Mouse (Mus musculus) macrophage (primary cell): Measurements from ENCODE around the gene March4. TPM values are rescaled to one million over a fixed set of nuclear protein-coding genes. Genes with fewer than 3 reads are reported as not detected.

Experiments
- H3K27ac ChIP-seq: fragments of 350-480 bp; formaldehyde crosslinking; 2 replicates; pipeline ENCODE4 v1.9.0; 2021
- H3K36me3 ChIP-seq: fragments of 350-480 bp; formaldehyde crosslinking; 2 replicates; pipeline ENCODE4 v1.9.0; 2021; ENCODE audit errors: inconsistent target
- H3K4me3 ChIP-seq: fragments of 350-480 bp; formaldehyde crosslinking; 2 replicates; pipeline ENCODE4 v1.9.0; 2021; ENCODE audit errors: inconsistent target
- H3K79me2 ChIP-seq: fragments of 350-480 bp; formaldehyde crosslinking; 2 replicates; pipeline ENCODE4 v1.9.0; 2021; ENCODE audit errors: inconsistent target
- WGBS: methylation state at CpG from one replicate; pipeline ENCODE4 v1.1.7; 2026; ENCODE audit warnings: inconsistent platforms; ENCODE audit not compliant: missing documents; 5-methylcytosine and 5-hydroxymethylcytosine counted together
- polyA plus RNA-seq: library from polyadenylated mRNA; stranded (reverse); fragments of 250-400 nt; gene quantifications from 3 replicates; pipeline ENCODE4 v1.2.4, GENCODE M21; 2018; ENCODE audit warnings: inconsistent platforms

March4 gene
- polyA plus RNA-seq, 1 experiment from 2014 or later, result not detected

DNA sequence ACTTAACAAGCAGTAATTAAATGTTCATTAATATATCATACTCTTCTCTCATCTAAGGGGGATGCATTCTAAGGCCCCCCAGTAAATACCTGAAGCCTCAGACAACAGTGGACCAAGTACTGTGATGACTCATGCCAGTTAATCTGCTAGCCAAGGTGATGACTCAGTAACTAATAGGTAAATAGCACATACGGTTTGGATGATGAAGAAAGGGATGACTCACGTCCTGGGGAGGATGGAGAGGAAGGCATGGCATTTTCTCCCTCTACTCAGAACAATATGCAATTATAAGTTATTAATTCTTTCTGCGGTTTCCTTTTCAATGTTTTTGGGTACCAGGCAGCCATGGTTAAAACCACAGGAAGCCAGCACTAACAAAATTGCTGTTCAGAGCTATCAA lies 87.0 kb downstream of the March4 start:
- Histone ChIP-seq H3K36me3 (no peaks in the 10 kb centered on the region), H3K4me3 (no peak overlapping the region), H3K27ac (no peak overlapping the region), H3K79me2 (no peaks in the 10 kb centered on the region)
- 16% methylated on average over 3 of the region's 3 CpGs for WGBS

DNA sequence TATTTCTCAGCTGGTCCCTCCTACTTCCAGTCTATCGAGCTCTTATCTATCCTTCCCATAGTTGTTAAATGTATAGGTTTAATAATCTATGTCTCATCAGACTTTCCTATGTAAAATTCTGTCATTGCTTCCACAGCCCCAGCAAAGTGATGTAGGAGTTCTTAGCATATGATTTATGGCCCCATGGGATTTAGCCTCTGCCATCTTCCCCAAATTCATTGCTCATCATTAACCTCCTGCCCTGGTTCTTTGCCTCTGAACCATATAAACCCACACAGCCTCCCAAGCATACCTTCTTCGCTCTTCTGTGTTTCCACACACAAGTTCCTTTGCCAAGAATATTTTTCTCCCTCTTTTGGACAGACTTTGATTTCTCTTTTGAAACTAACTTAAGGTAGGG lies 94.0 kb downstream of the March4 start:
- Histone ChIP-seq H3K4me3 (no peak overlapping the region), H3K36me3 (no peaks in the 10 kb centered on the region), H3K79me2 (no peaks in the 10 kb centered on the region), H3K27ac (no peak overlapping the region)
- WGBS, result 100% methylated on average over 2 of the region's 2 CpGs

- H3K4me3 ChIP-seq, result no peak overlapping the region
- H3K27ac ChIP-seq, result no peak overlapping the region
- no peaks in the 10 kb centered on the region for H3K79me2 ChIP-seq
- WGBS, result 78% methylated on average over 7 of the region's 8 CpGs
- H3K36me3 ChIP-seq, result no peaks in the 10 kb centered on the region
Measured at GRCm38 (mm10) chr1:72439146-72439545, 97.6 kb downstream of the March4 start.

GRCm38 (mm10) chr1:72436967-72437366 lies 99.8 kb downstream of the March4 start:
- Histone ChIP-seq H3K79me2 (no peaks in the 10 kb centered on the region), H3K36me3 (no peaks in the 10 kb centered on the region), H3K4me3 (no peak overlapping the region), H3K27ac (no peak overlapping the region)
- WGBS, result 94% methylated on average over 5 of the region's 5 CpGs

- 84% methylated on average over 3 of the region's 3 CpGs for WGBS
Measured at GRCm38 (mm10) chr1:72434510-72434909, 102.2 kb downstream of the March4 start.

GRCm38 (mm10) chr1:72432579-72432978 lies 104.2 kb downstream of the March4 start:
- H3K36me3 ChIP-seq, result no peaks in the 10 kb centered on the region
- H3K4me3 ChIP-seq, result no peak overlapping the region
- 83% methylated on average over 1 of the region's 1 CpGs for WGBS
- no peaks in the 10 kb centered on the region for H3K79me2 ChIP-seq
- no peak overlapping the region for H3K27ac ChIP-seq

More at GRCm38 (mm10) chr1:72434510-72434909, 102.2 kb downstream of the March4 start:
- no peak overlapping the region for H3K27ac ChIP-seq
- H3K79me2 ChIP-seq, result no peaks in the 10 kb centered on the region
- no peaks in the 10 kb centered on the region for H3K36me3 ChIP-seq
- H3K4me3 ChIP-seq, result no peak overlapping the region

DNA sequence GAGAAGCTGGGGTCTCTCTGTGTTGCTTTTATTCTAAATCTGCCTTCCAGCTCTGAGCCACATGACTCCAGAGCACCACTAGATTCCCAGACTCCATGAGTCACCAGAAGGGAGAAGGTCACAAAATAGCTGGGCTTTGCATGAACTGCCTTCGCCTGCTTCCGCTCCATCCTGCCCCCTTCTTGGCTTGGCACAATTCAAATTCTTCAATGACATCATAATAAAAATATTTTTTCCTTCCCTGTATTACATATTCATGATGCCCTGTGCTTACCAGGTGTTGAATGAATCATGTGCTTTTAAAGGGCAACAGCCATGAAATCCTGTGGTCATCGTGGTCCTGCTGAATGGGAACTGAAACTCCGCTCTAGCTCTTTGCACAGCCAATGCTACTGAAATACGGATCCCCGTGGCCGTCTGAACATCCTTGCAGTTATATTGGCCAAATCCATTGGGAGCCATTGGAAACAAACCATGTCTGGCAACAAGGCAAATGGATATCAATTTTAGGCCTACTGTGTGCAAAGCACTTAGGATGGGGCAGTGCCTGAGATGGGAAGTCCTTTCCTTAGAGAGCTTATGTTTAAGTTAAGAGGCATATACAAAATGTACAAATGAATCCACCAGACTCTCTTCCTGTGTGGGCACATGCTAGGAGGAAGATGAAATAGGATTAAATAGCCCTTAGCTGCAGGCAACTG lies 107.5 kb downstream of the March4 start:
- no peak overlapping the region for H3K4me3 ChIP-seq
- WGBS, result 25% methylated on average over 7 of the region's 7 CpGs
- H3K36me3 ChIP-seq, result no peaks in the 10 kb centered on the region
- no peaks in the 10 kb centered on the region for H3K79me2 ChIP-seq
- 0 out of 2 replicates have a peak overlapping the region, but pooled peaks have one; percentile 7 for H3K27ac ChIP-seq

- H3K4me3 ChIP-seq, result no peak overlapping the region
- 46% methylated on average over 7 of the region's 8 CpGs for WGBS
- no peak overlapping the region for H3K27ac ChIP-seq
Measured at GRCm38 (mm10) chr1:72428526-72428925, 108.2 kb downstream of the March4 start.

DNA sequence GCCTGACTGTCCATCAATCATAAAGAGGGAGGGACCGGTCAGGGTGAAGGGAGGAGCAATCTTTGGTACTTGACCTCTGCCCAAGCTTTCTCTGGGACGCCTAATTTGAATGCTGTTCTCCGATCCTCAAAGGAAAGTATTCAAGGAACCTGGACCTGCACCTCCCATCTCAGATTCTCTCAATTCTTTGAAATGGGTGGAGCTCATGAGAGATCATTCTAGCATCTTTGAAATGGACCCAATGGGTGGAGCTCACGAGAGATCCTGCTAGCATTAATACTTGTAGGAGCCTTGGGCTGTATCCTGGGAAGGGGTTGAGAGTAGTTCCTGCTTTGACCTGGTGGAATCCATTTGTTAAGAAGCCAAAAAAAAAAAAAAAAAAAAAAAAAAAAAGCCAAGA lies 110.3 kb downstream of the March4 start:
- no peaks in the 10 kb centered on the region for H3K36me3 ChIP-seq
- 89% methylated on average over 4 of the region's 4 CpGs for WGBS
- H3K4me3 ChIP-seq, result no peak overlapping the region
- no peak overlapping the region for H3K27ac ChIP-seq
- H3K79me2 ChIP-seq, result no peaks in the 10 kb centered on the region

More at GRCm38 (mm10) chr1:72428526-72428925, 108.2 kb downstream of the March4 start:
- Histone ChIP-seq H3K36me3 (no peaks in the 10 kb centered on the region), H3K79me2 (no peaks in the 10 kb centered on the region)

GRCm38 (mm10) chr1:72422121-72422520 lies 114.6 kb downstream of the March4 start:
- Histone ChIP-seq H3K4me3 (no peak overlapping the region), H3K27ac (no peak overlapping the region), H3K36me3 (no peaks in the 10 kb centered on the region), H3K79me2 (no peaks in the 10 kb centered on the region)
- WGBS, result 88% methylated on average over 4 of the region's 4 CpGs

DNA sequence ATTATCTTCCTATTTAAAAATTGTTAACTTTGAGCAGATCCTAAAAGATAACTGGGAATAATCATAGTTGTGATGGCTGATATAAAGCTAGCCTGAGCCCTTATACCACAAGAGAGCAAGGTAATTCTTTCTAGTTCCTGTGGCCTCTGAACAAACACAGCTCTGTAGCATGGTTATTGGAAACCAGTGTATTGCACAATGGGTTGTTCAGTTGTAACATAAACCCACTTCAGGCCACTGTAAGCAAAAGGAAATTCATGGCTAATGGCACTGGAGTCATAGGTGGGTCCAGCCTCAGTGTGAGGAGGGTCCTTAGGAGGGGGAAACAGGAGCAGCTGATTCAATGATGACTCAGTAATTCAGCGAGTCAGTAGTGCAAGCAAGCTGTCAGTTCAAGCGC lies 116.5 kb downstream of the March4 start:
- no peaks in the 10 kb centered on the region for H3K36me3 ChIP-seq
- WGBS, result 56% methylated on average over 2 of the region's 2 CpGs
- no peak overlapping the region for H3K27ac ChIP-seq
- H3K79me2 ChIP-seq, result no peaks in the 10 kb centered on the region
- no peak overlapping the region for H3K4me3 ChIP-seq

- no peaks in the 10 kb centered on the region for H3K36me3 ChIP-seq
- H3K4me3 ChIP-seq, result no peak overlapping the region
- H3K79me2 ChIP-seq, result no peaks in the 10 kb centered on the region
- 80% methylated on average over 8 of the region's 8 CpGs for WGBS
- no peak overlapping the region for H3K27ac ChIP-seq
Measured at GRCm38 (mm10) chr1:72418744-72419655, 117.7 kb downstream of the March4 start.

DNA sequence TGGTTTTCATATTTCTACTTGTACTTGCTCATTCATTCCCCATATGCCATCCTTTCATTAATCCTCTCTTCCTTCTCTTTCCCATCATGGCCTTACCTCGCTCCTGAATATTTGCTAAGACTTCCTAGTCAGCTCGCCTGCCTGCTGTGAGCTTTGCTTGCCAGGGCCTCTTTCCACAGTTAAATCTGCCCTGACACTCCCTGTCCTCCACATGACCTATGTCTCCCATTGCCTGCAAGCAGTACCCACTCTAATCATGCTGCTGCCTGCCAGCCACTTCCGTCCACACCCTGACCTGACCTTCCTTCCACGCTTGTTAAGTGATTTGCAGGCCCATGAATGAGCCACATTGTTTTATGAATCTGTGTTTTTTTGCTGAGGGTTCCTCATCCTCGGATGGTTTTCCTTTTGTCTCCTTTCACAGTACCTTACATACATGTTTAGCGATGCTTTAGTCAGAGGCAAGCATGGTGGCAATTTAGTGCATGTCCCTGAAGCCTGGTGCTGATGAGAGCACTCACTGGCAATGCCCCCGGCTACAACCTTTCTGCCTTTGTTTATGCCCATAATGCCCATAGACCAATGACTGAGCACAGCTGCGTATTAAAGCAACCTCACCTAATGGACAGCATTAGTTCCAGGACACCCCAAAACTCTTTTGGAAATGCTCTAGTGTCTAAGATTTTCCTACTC lies 122.0 kb downstream of the March4 start:
- Histone ChIP-seq H3K79me2 (no peaks in the 10 kb centered on the region), H3K36me3 (no peaks in the 10 kb centered on the region), H3K27ac (no peak overlapping the region), H3K4me3 (no peak overlapping the region)
- WGBS, result 91% methylated on average over 8 of the region's 8 CpGs

- Histone ChIP-seq H3K36me3 (no peaks in the 10 kb centered on the region), H3K79me2 (no peaks in the 10 kb centered on the region), H3K4me3 (no peak overlapping the region), H3K27ac (no peak overlapping the region)
- WGBS, result 93% methylated on average over 8 of the region's 8 CpGs
Measured at GRCm38 (mm10) chr1:72414133-72414532, 122.6 kb downstream of the March4 start.
